Mouse (Mus musculus): ENCODE measurements around the gene Rxra.

The Rxra gene

DNA sequence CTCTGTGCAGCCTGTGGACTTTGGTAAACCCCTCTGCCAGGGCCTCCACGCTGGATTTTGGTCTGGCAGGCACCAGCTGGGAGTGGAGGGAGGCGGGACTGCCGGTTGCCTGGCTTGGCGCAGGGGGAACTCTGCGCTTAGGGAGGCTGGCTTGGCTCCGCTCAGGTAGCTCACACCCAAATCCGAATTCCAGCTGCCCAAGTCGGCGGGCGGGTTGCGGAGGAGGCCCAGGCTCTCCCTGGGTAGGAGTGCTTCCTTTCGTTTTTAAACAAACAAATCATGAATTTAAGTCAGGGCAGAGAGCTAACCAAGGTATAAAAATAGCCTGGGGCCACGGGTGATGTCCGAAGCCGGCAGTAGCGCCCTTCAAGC is at the start of gene Rxra:
TSS of gene Rxra (plus strand) at position 335 of the 372 bp plus-strand sequence.
- DNase-seq: peak; percentile 30 to 42

DNA sequence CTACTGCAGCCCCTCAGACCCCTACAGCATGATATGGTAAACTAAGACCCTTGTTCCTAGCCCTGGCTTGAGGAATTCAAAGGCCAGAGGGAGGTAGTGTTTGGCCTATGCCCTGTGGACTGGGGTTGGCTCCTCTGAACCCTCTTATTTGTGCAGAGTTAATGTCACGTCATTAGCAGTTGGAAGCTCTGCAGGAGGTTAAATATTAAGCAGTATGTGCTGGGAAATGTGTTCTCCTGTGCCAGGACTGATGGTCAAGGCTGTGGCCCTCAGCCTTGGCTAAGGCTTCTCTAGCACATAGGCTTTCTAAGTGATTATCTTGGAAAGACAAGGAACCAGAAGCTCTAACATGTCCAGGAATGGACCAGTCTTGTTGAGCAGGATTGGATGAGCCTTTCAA is 49.6 kb upstream of the Rxra start:
- DNase-seq: no peak

DNA sequence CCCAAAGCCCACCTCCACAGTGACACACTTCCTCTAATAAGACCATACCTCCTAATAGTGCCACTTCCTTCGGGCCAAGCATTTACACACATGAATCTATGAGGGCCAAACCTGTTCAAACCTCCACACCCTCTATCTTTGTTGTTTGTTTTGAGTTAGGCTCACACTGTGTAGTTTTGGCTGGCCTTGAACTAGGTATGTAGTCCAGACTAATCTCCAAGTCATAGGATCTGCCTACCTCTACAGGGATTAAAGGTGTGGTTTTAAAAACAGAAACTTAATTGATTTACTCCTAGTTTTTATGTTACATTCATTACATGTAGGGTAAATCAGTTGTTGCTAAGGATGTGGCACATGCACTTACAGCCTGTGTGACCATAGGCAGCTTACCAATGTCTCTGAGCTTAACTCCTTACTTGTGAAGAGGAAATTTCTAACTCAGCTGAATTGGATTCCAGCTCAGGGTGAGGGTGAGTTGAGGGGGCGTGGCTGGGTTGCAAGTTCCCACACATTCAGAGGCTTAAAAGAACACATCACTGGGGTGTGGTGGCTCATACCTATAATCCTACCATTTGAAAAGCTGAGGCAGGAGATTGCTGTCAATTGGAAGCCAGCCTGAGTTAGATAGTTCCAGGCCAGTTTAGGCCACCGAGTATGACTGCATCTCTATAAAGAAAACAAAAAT is 45.5 kb upstream of the Rxra start:
- no peak for DNase-seq

DNA sequence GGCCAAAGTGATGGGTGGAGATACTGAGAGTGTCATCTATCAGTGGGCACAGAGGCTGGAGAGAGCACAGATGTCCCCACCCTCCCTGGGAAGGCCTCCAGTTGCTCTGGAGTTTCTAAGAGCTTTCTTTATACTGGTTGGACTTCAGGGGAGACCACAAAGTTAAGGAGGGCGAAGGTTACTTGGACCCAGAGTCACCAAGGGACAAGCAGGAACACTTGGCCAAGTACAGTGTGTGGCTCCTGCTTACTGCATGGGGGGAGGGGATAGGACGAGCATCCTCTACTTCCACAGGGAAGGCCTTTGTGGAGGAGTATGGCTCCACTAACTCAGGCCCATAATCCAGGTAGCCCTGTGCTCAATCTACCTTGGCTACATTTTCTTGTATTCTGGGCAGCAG is 42.8 kb upstream of the Rxra start:
- no peak for DNase-seq

DNA sequence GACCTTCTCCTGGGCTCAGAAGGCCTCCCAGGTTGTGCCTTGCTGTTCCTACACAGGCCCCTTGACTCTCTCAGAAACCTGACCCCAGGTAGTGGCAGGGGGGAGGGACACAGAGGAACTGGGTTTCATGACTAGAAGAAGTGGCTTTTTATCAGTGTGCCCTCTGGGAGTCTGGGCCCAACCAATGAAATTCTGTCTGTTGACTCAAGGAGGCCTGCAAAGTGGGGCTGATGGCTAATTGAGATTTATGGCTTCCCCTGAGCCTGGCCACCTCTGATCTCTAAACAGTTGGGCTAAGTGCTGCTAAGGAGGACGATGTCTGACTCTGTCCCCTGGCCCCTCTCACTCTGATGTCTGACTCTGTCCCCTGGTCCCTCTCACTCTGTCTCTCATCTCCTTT is 42.2 kb upstream of the Rxra start:
- DNase-seq: no peak

DNA sequence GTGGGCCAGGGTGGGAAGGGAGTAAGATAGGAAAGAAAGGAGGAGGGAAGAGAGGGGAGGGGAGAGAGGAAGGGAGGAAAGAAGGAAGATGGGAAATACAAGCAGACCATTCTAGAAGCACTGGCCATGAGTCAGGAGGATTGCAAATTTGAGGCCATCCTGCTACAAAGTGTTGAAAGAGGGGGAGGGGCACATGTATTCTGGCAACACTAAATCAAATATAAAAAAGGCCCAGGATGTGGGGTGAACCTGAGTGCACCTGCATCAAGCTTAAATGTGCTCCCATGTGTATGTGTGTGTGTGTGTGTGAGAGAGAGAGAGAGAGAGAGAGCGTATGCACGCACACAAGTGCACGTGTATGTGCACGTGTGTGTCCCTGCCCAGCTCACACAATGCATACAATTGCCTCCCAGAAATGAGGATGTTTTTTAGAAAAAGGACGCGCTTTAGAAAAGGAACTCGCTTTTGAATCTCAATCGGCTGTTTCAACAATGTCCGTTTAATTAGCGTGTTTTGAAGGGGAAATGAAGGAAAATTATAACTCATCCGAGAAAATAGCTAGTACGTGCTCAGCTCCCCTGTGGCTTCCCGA is 41.0 kb upstream of the Rxra start:
- DNase-seq: no peak

DNA sequence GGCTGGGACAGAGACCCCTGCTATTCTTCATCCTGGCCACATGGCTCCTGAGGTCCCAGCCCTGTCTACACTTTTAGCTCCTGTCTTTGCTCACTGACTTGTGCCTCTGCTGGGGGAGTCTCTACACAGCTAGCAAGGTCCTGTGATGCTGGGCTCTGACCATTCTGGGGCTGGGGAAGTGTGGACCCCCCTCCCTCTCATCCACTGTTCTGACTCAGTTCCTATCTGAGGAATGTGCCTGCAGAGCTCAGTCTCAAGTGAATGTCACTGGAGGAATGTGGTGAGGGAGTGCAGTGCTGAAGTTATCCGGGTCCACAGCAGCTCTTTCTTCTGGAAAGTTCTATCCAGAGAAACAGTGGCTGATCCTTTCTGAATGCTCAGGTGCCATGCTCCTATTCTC is 39.4 kb upstream of the Rxra start:
- DNase-seq: no peak

DNA sequence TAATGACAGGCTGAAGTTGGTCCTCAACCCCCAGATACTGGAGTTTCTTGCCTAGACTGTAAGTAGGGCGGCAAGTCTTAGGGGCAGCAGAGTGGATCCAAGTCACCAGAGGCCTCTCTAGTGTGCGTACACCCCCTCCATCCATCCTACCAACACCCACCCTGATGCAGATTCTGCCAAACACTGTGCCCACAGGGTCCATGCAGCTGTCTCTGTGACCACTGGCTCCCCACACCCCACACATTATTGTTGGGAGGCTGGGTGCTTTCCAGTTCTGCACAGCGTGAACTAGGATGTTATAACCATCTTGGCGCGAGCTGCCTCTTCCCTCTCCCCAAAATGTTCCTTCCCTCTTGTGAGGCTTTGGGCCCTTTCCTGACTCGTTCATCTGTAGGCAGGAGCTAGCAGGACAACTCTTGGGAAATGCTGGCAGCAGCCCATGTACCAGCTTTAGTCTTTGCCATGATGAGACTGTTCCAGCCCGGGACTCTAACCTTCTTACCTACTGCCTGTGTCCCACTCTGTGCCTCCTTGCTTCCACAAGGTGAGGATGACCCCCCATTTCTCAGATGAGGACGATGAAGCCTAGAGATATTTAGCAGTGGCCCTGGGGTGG is 38.9 kb upstream of the Rxra start:
- no peak for DNase-seq

DNA sequence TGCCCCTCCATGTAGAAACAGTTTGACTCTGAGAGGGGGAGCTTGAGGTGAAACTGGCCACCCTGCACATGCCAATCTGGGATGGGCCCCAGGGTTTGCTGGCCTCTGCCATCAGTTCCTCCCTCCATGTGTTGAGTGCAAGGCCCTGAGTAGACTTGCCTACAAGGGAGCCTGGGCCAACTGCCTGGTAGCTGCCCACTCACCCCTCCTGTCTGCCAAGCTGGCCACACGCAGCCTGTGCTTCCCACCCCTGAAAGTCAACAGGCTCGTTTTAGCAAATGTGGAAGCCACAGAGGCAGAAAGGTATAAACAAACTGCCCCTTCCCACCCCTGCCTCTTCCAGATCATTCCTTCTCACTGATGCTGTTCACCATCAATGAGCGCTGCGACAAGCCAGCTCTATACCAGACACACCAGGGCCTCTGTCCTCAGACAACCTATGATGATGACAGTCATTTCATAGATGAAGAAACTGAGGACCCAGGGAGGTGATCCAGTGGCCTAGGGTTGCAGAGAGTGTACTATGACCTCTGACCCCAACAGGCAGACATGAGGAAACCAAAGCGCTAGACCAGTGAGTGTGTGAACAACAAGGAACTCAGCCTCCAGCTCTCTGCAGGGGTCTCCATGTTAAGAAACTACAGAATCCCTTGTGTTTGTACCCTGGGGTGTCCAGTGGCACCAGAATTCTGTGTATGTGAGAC is 36.5 kb upstream of the Rxra start:
- DNase-seq: no peak

DNA sequence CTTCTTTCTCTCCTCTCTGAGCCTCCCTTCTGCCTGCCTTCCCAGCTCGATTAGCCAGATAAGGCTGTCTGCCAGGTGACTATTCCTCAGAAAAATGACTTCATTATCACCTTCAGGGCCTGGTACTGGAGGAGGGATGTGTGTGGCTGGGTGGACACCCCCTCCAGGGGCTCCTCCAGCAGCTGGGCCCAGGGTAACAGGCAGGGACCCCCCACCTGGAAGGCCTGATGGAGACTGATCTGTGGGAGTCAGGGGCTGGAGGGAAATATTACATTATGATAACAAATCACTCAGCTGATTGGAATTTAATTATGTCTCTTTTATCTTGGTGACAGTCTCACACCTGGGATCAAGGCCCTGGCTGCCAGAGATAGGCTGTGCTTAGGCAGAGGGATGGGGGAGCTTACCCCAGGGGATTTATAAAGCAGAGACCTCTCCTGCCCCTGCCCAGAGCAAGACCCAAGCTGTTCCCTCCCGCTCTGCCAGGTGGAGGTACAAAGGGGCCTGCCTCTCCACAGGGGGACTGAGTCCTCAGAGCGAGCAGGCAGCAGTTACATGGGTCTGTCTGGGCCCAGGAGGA is 35.2 kb upstream of the Rxra start:
- DNase-seq: no peak

DNA sequence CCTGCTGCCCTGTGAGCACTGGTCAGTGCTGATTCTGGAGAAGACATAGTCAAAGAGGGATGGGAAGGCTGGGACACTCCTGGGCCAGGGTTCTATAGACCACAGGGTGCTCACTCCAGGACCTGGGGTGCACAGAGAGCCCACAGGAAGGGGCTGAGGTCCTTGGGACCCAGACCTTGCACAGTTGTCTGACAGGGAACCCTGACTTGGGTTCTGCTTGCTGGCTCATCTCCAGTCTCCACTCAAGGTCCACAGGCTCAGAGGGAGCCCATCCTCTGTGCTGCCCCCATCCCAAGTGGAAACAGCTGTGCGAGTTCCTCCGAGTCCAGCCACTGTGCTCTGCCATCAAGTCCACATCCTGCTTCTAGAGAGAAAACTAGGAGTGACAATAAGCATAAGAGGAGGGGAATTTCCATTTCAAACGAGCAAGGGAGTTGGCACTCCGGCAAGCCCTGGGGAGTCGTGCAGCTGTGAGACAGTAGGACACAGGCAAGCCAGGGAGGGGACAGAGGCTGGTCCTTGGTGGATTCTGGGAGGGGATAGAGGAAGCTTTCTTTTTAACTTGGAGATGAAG is 31.6 kb upstream of the Rxra start:
- DNase-seq: no peak

DNA sequence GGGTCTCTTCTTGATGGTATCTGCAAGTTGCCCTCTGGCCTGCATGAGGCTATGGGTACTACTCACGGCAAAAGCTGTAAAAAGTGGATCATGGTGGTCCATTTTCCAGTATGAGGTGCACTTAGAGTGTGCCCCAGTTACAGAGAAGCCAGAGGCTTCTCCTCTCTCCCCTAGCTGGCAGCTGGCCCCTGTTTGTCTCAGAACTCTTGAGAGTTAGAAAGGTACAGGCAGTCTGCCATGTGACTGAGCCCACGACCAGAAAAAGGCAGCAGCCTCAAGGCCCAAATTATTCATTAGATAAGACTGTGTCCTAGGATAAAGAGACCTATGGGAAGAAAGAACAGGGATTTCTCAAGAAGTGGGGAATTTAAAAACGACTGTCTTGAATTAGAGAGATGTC is 30.8 kb upstream of the Rxra start:
- no peak for DNase-seq

DNA sequence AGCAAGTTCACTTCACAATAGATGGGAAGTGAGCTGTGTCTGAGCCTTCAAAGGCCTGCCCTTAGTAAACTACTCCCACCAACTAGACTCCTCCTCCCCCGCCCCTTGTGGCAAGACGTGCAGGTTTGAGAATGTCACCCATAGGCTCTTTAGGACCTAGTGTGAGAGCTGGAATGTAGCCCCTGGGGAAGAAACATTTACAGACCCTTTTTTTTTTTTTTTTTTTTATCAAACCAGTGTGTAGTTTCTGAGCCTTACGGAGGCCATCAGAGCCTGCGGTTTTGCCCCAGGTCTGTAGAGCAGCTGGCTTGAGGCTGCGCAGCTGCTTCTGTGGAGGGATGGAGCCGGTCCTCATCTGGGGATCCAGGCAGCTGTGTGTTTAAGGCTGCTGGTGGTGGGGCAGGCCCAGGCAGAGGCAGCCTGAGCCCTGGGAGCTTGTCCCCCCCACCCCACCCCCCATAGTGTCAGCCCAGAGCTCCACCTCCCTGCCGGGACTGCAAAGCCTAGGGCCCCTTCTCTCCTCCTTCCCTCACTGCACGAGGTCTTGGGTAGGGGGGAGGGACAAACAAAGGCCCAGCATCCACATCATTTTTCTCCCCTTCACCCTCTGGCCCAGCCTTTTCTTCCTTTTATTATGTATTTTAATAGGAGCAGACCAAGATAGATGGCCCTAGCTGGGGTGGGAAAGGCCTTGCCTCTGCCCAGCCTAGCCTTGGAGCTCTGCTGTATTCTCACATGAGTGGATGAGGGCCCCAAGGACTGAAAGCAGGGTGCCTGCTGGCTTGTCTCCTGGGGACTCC is 26.2 kb upstream of the Rxra start:
- no peak for DNase-seq

DNA sequence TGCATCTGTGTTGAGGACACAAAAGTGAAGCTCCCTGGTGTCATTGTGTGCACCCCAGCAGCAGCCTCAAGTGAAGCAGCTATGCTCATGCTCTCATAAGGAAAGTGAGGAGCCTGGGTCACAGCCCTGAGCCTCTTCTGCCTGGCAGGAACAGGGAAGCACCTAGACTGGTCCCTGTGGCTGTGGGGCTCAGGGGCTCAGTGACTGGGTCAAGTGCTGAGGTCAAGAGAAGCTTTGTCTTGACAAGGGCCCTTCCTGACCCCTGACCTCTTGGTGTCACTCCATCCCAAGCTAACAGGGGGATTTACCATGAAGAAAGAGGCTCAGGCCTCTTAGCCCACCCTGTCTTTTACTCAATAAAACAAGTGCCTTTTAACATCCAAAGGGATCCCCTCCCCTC is 25.2 kb upstream of the Rxra start:
- no peak for DNase-seq

DNA sequence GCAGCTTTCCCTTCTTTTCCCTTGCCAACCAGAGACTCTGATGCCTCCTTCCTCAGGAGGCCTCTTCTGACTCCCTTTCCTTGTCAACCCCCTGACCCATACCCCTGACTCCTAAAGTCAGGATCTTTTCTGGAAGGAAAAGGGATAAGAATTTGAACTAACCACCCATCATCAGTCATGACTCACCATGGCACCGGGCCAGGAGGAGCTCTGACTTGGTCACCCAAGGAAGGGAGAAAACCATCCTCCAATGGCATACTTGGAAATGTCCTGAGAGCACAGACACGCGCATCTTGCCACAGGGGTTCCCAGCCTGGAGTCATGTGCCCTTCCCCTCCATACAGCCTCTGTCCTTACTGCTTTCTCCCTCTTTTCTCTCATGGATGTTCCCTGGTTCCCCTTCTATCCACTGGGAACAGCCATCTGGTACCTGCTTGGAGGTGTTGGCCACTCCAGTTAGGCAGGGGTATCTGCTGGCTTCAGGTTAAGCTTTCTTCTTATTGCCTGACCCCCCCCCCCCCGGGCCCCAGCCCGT is 22.7 kb upstream of the Rxra start:
- DNase-seq: peak in 1 of 2 experiments; percentile 21

DNA sequence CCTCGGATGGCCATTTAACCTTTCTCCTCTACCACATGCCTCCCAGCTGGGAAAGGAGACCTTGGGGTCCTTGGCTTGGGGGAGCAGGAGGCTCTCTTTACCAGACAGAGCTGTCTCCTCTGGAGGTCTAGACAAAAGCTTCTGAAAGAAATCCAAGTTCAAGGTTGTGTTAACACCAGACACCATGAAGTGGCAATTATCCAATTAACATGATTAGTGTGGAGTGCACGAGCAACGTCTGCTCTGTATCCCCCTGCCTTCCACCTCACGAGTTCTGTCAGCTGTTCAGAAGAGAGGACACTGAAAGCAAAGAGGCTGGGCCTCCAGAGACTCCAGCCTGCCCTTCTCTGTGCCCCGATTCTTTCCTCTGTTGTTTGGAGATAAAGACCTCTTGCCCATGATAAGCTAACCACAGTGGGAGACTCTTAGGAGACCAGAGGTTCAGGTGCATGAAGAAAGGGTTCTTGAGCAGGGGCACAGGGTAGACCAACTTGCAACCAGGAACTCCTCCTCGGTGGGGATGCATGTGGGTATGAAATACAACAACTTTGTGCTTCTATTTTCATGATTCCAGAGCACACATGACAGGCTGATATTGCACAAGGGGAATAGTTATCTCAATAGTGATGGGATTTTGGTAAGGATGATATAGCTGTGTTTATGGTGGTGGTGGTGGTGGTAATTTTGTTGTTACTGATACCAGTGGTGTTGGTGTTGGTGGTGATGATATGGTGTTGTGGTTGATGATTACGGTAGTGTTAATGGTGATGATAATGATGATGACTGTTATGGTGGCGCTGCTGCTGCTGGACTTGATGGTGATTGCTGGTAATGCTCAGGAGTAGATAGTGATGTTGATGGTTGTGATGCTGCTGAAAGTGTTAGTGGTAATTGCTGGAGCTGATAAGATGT is 21.7 kb upstream of the Rxra start:
- no peak for DNase-seq

DNA sequence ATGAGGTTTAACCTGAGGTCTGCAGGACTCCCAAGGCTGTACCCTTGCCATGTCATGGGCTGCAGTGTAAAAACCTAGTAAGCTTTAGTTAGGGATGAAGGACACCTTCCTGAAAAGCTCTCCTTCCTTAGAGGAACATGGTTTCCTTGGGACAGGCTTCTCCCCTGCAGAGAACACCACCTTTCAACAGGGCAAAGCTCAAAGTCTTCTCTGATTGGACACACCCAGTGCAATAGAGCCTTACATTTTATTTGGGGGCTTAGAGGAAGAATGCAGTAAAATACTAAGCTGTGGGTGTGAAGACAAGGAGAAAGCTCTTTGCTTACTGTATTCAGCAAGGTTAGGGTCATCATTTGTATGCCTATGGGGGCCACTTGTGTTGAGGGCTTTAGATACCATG is 19.7 kb upstream of the Rxra start:
- DNase-seq: no peak

DNA sequence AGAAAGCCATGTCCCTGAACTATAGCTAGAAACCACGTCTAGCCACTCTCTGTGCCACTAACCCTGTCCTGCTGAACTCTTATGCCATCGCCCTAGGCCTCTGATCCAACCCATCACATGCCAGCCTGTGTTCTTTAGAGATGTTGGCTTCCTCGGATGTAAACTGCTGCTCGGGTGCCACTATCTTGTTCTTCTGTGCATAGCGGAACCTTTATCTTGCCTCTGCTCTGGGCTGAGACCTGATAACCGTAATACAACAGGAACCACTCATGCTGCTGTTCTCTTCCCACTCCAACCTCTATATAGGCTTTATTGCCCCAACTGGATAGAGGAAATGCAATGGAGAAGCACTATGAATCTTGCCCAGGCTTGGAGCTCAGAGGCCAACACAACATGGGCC is 11.0 kb upstream of the Rxra start:
- no peak for DNase-seq

DNA sequence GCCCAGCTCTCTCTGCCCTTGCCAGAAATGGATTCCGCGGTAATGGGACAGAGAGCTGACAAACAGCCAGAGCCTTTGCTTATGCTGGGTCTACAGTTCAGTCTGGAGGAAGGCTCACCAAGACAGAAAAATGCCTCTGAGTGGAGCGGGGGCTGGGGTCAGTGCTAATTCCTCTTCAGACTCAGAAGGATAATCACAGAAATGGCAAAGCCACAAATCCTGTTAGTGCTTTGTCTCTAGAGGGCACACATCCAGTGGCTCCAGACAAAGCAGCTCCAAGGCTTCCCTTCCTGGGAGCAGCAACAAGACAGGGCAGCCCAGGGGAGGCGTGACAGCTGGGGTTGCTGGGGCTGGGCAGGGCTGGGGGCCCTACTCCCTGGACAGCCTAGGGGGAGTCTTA is 9.5 kb upstream of the Rxra start:
- no peak for DNase-seq

DNA sequence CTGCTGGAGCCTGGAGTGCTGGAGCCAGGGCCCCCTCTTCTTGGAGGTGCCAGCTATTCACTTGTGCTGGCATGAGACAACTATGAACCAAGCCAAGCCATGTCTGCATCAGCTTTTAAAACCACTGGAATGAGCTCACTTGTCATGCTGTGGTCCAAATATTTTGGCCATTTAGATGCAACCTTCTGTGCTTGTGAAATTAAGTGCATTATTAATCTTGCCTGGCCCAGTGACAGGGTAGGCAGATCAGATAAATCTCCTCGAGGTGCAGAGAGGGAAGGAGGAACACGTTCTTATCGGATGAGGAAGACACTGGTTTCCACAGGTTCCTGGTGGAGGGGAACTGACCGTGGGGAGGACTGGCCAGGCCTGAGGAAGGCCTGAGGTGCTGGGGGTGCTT is 8.6 kb upstream of the Rxra start:
- no peak for DNase-seq

DNA sequence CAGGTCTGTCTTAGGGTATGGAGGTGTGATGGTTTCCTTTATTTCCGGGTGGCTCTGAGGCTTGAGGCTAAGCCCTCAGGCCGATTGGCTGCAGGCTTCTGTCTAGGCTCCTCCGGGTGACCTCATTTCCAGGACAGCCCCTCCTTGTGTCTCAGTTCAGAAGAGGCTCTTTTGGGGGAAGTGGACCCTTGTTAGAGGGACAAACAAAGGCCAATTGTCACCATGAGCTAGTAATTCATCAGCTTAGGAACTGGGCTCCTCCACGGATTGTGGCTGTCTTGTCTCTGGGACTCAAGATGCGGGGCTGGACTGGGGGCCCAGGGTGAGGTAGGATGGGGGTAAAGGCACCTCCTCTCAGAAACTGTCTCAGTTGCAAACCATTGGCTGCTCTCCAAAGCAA is 5.5 kb upstream of the Rxra start:
- no peak for DNase-seq

Measured in cerebellum, postnatal 25 days (tissue).